Mouse (Mus musculus): ENCODE data around the gene Ppp1cb.

DNA sequence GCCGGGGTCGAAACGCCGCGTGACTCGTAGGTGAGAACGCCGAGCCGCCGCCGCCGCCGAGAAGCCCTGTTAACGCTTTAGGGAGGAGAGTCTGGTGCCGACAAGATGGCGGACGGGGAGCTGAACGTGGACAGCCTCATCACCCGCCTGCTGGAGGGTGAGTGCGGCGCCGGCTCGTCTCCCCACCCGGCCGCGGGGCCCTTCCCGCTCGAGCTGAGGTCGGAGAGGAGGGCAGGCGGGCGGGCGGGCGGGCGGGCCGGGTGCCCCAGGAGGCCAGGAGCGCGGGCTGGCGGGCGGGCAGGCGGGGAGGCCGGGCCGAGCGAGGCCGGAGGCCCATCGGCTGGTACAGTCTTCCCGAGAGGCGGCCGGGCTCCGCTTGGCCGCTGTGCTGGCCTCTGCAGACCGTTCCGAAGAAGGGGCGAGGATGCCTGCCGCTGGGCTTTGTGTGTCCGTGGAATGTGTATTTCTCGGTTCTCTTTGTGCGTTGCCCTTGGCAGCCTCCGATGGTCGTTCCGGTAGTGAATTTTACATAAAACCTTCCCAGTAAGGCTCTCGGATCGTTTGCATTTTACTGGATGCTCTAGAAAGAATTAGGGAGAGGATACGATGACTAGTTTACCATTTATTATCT lies 723 bp downstream of the Ppp1cb start:
- no peak; the same call in 1 of the 2 replicates for TF ChIP-seq CTCF (IDR thresholded peaks at IDR 0.05)
- TF ChIP-seq EP300 (IDR thresholded peaks at IDR 0.05) = no peak
